Mouse (Mus musculus): ENCODE results near the gene Ngly1.
"Not testable (repeated sequence)": the region's sequence is repeated elsewhere in the genome, so short reads cannot be mapped to it uniquely, and the experiment has no call there.

The Ngly1 gene

DNA sequence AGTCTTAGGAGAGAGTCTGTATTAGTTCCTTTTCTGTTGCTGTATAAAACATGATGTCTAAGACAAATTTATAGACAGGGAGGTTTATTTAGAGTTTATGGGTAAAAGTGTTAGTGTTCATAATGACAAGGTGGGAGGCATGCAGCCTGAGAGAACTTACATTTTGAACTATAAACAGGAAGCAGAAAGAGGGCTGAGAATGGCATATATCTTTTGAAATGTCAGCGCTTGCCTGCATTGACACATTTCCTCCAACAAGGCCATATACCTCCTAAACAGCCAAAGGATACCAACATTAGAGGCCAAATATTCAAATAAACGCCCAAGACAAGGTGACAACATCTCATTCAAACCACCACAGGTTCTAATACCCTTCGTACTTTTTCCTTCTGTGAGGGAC is 12.8 kb downstream of the Ngly1 start:
- no peak for DNase-seq

DNA sequence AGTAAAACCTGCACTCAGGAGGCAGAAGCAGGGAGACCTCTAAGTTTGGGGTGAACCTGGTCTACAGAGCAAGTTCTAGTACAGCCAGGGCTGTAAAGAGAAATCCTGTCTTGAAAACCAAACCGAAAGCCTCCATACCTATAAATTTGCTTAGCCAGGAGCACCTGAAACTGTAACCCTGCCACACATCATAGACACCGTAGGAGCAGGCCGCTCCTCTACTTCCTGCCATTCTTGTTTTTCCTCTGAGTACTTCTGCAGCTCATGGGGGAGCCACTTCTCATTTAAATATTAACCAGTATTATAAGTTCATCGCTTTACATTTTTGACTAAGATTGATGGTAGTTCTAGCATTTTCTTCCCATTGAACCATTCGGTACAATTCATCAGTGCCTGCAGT is 17.9 kb downstream of the Ngly1 start:
- no peak for DNase-seq

DNA sequence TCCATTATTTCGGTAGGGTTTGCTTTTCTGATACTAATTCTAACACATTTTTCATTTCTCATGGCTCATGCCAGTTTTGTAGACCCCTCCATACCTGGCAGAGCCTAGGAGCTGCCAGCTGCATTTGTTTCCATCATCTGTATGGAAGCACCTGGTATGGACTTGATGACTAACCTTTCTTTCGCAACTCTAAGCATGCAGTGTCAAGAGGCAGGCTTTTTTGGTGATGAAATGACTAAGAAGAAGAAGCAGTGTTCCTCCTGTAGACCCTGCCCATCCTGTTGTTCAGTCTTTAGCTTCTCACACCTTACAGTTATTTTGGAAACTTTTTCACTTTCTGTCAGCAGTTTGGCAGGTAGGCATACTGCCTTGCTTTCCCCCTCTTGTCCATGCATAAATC is 20.7 kb downstream of the Ngly1 start:
- no peak for DNase-seq

DNA sequence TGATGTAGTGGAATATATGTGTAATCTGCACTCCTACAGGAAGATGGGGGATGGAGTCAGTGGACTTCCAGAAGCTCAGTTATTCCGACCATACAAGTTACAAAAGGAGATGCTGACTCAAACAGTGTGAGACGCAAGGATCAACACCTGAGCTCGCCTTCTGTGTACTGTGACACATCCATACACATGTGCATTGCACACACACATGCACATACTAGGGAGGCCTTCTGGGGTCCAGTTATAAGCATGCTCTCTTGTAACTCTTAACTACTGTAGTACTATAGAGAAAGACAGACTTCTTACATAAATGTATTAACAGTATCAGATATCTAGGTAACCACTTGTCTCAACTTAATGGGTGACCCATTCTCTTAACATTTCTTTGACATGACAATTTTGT is 24.6 kb downstream of the Ngly1 start:
- DNase-seq, result no peak

DNA sequence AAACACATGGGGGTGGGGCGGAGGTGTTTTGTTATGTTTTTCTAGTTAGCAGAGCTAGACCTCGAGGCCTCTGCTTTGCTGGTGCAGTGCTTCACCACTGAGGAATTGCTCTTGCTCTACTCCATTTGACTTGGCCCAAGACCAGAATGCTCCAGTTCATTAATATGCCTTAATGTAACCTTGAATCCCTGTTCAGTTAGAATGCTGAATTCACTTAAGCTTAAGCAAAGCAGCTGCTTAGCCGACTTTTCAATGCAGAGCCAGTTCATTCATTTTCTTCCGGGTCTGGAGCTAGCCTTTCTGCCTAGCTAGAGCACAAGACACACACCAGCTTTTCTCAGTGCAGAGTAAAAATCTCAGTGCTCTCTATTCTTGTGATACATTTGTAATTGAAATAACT is 30.1 kb downstream of the Ngly1 start:
- no peak for DNase-seq

DNA sequence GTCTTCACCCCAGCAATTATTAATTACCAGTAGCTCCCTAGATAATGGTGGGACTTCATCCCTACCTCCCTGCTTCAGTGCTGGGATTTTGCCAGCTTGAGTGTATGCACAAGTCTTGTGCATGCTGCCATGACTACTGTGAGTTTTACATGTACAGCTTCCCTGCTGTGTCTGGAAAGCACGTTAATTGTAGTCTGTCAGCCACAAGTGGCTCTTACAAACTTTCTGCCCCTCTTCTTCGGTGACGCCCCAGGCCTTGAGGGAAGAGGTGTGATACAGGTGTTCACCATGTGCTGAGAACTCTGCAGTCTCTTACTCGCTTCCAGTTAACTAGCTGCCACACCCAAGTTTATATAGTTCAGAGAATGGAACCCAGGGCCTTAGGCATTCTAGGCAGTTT is 34.9 kb downstream of the Ngly1 start:
- DNase-seq, result no peak

DNA sequence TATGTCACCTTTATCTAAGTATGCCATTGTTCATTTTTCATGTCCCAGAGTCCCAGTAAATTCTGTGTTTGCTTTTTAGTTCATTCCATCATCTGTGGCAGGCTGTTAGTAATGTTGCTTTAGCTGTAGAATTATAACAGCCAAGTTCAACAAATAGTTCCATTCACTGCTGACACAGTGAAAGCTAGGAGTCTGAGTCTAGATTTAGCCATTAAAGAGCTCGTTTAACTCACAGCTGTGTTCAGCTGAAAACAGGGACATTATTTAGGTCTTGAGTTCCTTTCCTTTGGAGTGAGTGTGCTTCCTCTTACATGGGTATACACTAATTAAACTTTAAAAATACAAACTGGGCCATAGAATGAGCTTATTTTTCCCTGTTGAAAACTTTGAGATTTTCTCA is 43.3 kb downstream of the Ngly1 start:
- DNase-seq, result no peak

DNA sequence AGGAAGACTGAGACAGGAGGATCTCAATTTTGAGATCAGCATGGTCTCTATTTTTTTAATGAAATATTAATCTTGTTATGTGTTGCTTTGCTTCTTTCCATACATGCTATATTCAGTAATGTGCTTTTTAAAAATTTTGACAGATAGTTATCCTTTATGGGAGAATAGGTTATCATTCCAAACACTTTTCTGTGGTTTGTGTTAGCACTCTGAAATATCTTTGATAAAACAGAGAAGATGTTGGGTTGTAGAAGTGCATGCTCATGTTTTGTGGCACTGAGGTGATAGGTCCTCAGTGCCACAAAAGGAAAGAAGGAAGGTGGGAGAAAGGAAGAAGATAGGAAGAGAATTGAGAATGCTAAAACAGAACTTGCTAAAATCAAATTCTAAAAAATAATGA is 43.9 kb downstream of the Ngly1 start:
- no peak for DNase-seq

DNA sequence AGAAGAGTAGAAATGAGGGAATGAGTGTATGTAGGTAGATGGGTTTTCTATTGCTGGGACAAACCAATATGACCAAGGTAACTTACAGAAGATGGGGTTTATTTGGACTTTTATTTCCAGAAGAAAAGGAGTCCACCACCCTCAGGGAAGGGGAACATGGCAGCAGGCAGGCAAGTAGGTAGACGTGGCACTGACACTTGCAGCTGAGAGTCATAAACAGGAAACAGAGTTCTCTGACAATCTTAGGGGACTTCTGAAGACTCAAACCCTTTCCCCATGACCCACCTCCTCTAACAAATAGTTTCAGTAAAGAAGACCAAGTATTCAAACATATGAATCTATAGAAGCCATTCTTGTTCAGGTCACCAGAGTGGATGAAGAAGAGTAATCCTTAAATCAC is 44.8 kb downstream of the Ngly1 start:
- DNase-seq, result no peak

DNA sequence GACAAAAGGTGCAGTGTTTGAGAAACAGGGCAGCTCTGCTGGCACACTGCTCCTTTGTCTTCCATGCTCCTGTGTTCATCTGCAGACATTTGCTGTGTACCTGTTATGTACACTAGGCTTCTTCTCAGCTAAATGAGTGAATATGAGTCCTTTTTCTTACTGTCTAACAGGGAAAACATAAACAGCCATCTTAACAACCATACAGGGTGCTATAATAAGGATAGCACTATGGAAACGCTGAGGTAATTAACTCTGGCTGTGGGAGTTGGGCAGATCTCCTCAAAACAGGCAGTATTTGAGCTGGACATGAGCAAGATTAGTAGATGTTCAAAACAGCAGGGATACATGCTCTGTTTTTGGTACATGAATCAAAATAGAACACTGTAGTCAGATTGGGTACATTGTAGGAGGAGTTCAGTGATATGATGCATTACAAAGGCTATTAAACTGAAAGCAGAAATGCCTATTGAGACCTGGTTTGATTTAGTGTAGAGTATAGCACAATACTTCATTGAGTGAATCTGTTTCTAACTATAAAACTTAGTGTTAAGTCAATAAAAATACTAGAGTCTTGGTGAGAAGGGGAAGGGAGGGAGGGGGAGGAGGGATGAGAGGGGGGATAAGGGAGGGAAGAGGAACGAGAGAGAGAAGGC is 47.9 kb downstream of the Ngly1 start:
- no peak for DNase-seq

DNA sequence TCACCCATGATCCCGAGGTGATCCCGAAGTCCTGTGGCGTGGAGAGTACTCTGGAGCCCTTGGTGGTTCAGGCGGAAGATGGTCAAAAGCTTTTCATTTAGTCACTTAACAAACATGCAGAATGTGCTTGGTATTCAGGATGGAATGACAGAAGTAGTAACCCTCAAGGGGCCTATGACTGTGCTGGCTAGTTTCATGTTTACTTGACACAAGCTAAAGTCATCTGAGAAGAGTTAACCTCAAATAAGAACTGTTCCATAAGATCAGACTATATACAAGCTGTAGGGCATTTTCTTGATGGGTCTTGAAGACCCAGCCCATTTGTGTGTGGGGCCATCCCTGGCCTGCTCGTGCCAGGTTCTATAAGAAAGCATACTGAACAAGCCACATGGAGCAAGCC is 52.7 kb downstream of the Ngly1 start:
- no peak for DNase-seq

DNA sequence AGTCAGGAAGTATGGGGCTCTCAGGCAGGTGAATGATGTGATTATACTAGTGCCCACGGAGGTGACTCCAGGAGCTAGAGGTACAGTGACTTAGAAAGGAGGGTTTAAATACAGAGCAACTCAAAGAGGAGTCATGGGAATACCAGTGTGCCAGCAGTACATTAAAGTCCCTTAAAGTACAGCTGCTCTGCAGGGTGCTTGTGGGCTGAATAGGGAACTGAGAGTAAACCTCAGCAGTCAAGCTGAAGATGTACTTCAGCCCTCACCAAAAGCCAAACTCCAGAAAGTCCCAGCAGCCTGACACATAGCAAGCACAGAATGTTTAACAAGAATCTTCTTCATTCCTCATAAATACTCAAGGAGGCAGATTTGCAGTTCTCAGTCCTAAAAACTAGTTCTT is 53.6 kb downstream of the Ngly1 start:
- DNase-seq, result no peak

DNA sequence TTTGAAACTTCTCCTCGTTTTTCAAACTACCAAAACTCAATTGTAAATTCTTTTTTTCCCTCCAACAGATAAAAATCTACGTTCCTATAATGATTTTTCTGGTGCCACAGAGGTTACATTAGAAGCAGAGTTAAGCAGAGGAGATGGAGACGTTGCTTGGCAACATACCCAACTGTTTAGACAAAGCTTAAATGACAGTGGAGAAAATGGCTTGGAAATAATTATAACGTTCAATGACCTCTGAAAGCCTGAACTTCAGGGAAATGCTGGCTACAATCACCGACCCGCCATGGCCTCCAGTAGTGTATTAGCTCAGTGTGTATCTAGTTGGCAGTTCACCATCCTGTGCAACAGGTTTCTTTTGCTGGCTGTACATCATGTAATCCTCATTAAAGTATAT is 61.7 kb downstream of the Ngly1 start:
- DNase-seq, result no peak

DNA sequence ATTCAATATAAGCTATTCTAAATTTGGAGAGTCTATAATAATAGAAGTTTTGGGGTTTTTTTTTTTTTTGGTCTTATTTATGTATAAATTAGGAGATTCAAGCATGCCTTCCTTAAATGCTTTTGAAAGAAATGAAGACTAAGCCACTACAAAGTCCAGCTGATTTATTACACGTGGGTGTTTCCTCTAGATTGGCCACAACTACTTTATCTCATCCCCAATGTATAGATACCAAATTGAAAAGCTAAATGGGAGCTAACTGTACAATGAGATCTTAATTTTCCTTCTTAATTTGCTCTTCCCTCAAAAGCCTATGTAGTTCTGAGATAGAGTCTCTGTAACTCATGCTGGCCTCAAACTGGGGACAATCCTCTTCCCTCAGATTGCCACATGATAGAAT is 63.5 kb downstream of the Ngly1 start:
- no peak for DNase-seq

DNA sequence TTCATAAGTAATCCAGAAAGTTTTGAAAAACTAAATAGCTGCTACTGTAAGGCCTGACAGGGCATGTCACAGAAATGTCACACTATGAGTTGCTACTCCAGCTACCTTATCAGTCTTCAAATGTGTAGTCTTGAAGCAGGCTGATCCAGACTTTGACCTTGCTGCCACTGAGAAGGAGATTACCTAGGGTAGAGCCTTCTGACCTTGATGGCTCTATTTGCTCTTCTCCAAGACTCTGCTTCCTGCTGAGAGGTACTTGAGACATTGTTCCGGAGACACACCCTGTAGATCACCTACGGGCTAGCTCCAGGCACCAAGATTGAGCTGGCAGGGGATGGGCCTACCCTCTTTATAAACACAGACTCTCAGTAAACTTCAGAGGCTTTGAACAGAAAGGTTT is 64.0 kb downstream of the Ngly1 start:
- not testable (repeated sequence) for DNase-seq

DNA sequence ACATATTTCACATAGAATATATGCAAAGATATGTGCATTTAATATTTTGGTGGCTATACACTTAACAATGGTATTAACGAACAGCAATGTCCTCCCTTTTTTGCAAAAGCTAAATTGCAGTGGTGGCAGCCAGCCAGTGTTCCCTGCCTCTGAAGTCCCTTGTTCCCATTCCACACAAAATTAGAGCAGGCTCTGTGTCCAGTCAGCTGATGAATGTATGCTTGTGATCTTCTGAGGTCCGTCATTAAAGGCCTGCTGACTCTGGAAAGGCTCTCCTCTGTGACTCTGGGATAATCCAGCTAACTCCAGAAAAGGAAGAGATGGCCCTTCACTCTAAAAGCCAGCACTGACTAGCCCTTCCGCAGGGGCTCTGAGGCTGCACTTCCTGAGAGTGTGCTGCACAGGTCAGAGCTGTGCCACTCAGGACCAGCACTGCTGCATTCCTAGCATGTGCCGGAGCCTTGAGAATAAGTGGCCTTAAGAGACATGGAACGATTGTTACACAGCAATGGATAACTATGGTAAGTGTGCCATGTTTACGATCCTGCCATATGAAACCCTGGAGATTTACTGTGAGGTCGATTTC is 64.9 kb downstream of the Ngly1 start:
- no peak for DNase-seq

DNA sequence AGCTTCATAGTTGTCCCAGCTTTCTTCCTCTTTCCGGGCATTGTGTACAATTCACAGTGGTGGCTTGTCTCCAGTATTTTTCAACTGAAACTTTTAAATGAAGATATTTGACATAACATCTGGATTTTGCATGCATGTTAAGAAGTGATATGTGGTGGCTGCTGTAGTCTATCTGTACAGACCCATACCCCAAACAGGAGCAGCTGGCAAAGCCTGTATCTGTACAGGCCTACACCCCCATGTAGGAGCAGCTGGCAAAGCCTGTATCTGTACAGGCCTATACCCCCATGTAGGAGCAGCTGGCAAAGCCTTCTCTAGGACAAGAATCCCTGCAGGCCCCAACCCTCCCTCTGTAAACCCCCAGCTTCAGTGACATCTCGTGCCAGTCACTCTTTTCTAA is 65.8 kb downstream of the Ngly1 start:
- DNase-seq, result no peak

DNA sequence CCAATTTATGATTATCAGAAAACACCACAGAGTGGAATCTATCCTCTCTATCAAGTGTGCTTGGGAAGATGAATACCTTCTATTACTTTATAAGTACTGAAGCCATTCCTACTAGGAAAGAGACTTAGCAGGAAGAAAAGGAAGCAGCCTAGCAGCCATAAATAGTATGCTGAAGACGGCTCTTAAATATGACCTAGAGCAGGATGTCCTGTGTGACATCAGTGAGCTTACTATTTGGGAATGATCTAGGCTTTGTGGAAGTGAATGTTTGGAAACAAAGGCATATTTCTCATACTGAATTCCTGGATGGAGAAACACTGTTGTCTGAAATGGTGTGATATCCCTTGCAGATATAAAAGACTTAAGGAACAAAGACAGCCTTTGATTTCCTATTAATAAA is 67.6 kb downstream of the Ngly1 start:
- DNase-seq, result no peak

DNA sequence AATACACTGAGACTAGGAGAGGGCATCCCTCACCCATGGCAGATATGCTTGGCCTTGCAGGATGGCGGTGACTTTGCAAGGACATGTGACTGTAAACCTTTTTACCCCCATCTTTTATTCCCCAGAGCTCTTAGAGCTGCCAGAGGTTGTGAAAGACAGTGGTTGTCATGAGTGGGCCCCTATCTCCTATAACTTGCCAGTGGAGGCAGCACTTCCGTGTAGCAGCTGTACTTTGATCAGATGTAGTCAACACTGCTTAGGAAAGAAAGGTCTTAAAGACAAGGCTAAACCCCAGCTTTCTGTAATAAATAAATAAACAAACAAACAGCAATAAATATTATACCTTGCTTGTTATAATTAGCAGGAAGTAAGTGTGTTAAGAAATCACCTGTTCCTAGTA is 70.7 kb downstream of the Ngly1 start:
- DNase-seq, result no peak

DNA sequence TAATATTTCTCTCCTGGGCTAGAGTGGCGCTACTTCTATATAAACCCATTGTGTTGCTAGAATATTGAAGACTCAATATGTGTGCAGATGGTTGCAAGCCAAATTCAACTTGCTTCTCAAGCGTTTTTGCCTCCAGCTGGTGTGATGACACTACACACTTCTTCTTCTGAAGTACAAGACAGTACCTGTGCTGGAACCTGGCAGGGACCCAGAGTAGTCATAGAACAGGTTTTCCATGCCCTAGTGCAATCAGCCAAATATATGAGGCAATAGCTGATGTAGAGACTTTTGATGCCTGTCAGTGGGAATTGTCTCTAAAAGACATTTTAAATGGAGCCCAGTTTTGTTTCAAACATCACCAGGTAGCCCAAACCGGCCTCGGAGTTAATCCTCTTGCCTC is 75.3 kb downstream of the Ngly1 start:
- DNase-seq, result no peak

DNA sequence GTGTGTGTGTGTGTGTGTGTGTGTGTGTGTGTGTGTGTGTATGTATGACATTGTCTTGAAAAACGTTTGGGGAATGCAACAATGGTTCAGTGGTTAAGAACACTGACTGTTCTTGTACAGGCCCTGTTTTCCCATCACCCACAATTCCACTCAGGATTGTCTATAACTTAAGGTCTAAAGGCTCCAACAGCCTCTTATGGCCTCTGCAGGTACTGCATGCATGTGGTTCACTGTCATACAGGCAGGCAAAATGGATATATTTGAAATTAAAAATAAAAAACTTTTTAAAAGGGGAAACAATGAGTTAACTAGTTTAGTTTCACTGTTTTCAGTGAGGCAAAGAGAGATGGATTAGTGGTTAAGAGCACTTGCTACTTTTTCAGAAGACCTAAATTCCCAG is 76.1 kb downstream of the Ngly1 start:
- no peak for DNase-seq

DNA sequence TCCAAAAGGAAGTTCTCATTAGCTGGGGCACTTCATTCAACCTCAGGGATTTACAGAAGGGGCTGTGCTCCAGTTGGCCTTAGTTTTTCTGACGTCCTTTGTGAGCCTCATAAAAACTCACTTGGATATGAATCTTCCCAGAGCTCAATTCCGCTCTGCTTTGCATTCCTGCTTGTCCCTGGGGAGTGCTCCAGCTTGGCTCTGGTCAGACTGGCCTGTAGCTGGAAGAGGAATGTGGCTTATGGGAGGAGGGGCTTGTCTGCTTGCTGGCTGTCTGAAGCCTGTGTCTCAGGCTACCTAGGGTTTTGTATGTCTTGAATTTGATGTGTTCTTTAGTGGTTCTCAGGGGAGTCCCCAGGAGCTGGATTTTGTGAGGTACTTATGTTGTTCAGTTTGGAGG is 79.5 kb downstream of the Ngly1 start:
- DNase-seq, result no peak

DNA sequence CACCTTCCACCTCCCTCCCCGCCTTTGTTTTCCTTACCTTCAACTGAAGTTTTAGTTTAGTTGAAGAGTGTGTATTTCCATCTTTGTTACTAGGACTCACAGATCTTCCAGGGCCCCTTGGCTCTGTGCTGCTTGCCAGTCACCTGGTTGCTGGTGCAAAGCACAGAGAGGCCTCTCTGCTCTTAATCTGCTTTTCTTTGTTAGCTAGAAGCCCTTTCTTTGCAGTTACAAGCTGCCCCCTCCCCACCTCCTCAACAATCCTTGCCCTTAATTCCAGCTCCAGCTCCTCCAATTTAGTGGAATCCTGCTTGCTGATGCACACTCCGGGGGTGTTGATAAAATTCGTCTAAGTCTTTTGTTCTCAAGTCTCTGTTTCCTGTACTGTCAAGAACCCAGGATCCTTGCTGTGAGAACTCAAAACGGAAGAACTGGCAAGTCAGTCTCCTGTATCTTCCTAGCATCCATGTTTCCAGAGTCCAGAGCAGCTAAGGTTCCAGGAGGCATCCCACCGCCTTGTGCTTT is 79.9 kb downstream of the Ngly1 start:
- DNase-seq, result no peak

DNA sequence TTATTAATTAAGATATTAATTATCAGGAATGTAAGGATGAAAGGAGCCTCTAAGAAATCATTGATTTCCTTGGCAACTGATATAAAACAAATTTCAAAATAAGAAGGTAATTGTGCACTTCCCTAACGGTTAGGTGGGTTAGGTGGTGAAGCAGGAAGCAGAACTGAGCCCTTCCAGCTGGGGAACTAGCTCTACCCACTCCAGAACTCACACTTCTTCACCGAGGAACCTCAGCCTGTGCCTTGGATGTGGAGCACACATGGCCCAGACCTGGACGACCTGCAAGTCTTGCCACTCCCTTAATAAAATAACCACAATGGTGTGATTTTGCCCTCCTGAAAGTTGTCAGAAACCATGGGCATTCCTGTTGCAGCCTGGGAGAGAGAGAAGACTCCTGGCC is 80.7 kb downstream of the Ngly1 start:
- DNase-seq, result no peak

DNA sequence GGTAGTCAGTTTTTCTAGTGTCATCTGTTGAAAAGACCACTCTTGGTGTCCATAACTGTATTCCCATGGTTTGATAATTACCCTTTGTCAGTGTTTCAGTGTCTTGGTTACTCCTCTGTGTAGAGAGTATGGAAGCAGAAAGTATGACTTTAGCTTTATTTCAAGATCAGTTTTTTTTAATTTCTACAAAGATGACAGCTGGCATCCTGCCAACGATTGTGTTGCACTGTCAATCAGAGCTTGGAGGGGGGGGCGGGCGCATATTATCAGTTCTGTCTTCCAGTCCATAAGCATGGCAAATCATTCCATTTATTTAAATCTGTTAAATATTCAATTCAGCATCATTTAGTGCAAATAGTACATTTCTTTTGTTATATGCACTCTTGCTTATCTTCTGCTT is 85.2 kb downstream of the Ngly1 start:
- DNase-seq, result no peak
